Mouse (Mus musculus) cerebellum, adult 8-10 months (tissue): ENCODE measurements around the gene Pfkfb4.

ENCODE experiments used
- DNase-seq: peaks from one replicate; pipeline ENCODE4 v3.0.0; 2022

Gene Pfkfb4

DNA sequence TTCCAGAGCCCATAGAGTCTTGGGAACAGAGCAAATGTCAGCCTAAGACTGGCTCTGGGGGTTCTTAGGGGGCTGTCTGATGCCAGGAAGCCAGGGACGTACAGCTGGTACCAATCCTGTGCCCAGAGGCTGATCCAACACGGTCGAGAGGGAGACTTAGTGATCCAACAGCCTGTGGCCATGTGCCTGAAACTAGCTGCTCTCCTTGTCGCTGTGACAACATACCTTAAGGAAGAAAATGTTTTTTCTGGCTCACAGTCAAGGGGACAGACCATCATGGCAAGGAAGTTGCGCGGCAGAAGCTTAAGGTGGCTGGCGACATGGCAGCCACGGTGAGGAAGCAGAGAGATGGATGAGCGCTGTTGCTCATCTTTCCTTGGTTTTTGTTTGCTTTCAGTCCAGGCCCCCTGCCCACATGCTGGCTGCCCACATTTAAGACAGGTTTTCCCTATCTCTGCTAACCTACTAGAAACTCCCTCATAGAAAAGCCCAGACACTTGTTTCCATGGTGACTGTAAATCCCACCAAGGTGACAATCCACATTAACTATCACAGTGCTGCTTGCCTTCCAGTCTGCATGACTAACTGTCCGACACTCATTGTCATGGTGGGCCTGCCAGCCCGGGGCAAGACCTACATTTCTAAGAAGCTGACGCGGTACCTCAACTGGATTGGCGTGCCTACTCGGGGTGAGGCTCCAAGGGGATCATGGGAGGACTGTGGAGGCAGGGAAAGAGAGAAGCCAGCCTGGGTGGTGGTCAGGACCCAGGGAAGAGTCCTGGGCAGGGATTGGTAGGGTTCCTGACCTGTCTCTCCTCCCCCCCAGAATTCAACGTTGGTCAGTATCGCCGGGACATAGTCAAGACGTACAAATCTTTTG lies 6.9 kb downstream of the Pfkfb4 start:
- DNase-seq: no peak

DNA sequence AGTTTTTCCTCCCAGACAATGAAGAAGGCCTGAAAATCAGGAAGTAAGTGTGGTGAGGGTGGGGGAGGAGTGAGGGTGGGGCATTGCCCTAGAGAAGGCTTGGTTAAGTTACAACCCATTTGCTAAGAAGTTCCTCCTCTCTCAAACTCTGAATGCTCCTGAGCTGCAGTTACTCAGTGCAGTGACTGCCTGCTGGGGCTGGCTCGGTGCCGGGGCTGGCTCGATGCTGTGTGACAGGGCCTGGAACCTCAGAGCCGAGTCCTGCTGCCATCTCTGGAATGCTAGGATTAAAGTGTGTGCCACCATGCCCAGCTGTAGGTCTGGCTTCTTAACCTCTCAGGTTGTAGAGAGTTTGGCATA lies 7.6 kb downstream of the Pfkfb4 start:
- DNase-seq: no peak

DNA sequence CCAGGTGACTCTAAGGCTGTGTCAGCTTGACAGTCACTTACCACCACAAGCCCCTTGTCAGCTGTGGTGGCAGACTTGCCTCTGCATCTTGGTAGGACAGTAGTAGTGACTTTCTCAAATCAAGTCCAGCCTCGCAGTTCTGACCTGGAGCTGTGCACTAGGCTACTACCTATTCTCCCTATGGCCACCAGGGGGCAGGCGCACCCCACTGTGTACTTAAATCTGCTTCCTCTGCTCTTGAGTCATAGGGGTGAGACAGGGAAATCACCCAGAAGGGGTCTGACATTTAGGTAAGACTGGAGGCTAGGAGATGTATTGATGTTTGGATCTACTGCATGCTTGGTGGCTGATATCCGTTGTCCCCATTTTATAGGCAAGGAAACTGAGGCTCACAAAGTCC lies 9.1 kb downstream of the Pfkfb4 start:
- DNase-seq: peak; percentile 62

GRCm38 (mm10) chr9:109003201-109003600 lies 11.6 kb downstream of the Pfkfb4 start:
- no peak for DNase-seq

DNA sequence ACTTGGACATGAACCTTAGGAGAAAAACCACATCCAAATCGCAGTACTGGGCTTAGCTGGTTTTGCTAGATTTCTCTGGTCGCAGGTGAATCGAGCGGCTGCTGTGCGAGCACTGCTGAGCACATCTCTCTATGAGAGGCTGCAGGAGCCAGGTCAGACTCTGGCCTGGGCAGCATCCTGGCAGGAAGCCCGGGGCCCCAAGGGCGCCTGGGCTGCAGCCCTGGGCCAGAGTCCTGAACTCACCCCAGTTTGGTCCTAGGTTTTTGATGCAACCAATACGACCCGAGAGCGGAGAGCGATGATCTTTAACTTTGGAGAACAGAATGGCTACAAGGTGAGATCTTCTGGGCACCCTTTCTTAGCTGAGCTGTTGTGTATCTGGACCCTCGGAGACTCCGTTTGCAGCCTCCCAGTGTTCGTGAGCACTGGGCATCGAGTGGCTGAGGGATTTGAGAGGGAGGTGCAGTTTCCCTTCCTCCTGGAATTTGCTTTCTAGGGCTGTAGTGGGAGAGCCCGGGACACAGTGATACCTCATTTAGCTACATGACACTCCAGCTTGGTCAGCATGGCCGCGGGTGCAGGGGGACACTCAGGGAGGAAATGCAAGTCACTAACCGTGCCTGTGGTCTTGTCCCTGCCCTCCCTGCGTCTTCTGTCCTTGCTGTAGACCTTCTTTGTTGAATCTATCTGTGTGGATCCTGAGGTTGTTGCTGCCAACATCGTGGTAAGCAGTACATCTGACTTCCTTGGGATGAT lies 15.6 kb downstream of the Pfkfb4 start:
- DNase-seq: no peak

GRCm38 (mm10) chr9:109008081-109008480 lies 16.5 kb downstream of the Pfkfb4 start:
- DNase-seq: no peak

GRCm38 (mm10) chr9:109008994-109009635 lies 17.5 kb downstream of the Pfkfb4 start:
- DNase-seq: no peak

GRCm38 (mm10) chr9:109009636-109010315 lies 18.2 kb downstream of the Pfkfb4 start:
- DNase-seq: no peak

DNA sequence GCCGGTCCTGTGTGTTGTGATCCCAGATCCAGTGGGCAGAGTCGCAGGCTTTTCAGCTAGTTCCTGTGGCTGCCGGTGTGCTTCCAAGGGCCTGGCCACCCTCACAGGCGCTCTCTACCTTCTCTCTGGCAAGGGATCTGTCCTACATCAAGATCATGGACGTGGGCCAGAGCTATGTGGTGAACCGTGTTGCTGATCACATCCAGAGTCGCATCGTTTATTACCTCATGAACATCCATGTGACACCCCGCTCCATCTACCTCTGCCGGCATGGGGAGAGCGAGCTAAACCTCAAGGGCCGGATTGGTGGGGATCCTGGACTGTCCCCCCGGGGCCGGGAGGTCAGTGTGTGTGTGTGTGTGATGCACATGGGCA lies 18.7 kb downstream of the Pfkfb4 start:
- no peak for DNase-seq

DNA sequence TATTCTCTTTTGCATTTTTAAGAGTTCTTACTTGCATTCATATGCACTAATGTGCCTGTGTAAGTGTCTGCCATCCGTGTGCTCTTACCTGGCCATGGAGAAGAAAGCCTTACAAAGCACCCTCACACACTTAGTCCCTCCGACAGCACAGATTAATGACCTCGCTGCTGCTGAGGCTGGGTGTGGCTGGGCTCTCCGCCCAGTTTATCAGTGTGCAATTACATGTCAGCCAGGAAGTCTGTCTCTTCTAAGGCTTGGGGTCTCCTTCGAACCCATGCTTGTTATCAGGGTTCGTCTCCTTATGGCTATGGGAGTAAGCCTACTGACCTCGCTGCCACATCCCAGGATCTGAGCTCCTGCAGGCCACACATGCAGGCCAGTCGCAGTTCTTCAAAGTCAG lies 23.8 kb downstream of the Pfkfb4 start:
- no peak for DNase-seq

DNA sequence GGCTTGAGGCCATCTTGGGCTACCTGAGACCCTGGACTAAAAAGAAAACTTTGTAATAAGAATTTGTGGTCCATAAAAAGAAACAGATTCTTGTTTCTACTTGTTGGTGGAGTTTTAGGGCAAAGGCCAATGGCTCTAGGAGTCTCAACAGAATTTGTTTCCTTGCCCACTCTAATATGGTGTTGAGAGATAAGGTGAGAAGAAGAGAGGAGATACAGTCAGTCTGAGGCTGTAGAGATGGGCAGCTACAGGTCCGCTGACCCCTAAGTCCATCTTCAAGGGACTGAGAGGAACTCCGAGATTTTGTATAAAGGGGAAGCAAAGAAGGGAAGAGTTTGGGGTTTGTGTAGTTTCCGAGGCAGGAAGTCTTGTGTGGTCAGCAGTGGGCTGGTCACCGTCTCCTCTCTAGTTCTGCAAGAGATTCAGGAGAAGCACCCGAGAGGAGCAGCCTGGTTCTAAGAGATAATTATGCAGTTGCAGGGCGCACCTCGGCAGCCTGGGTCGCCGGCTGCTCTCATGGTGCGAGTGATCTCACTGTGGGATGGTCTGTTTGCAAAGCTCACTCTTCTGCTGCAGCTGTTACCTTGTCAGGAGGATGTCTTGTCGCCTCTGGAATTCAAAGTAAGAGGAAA lies 25.5 kb downstream of the Pfkfb4 start:
- no peak for DNase-seq

DNA sequence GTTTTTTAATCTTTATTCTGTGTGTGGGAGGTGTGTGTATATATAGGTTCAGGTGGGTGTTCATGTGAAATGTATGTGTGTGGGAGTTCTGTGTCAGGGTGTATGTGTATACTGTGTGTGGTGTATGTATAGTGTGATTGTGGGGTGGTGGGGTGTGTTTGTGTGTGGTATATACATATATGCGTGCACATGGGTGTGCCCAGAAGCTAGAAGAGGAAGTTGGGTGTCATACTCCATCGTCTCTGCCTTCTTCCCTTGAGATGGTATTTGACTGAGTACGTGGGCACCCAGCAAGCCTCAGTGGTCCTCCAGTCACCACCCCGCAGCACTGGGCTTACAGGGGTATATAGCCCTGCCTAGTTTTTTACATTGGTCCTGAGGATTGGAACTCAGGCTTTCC lies 29.9 kb downstream of the Pfkfb4 start:
- DNase-seq: no peak

DNA sequence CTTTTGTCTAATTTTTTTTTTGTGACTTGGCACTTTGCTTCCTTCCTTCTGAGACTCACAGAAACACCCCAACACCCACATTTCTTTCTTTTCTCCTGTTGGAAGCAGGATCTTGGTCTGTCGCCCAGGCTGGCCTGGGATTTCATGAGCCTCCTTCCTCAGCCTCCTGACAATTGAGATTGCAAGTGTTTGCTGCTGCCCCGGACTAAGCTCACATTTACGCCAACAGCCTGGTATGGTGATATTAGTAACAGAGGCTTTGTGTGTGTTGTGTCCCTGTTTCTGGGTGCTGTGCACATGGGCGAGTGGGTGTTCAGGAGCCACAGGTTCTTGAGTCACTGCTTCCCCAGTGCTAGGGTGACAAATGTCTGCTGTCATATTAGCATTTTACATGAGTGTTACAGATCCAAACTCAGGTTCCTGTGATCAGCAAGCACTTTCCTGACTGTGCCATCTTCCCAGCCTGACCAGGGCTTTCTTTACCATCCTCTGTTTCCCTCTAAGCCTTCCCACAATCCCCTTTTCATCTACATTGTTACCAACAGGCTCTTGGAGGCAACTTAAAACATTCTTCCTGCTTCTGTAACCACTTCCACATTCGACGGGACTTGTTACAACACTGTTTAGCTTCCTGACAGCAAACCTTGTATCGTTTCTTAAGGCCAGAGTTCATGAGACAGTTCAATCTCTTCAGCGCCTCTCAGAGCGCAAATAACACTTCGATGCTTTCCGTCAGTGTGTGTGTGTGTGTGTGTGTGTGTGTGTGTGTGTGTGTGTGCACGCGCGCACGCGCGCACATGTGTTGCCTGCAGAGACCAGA lies 31.5 kb downstream of the Pfkfb4 start:
- no peak for DNase-seq

- DNase-seq: no peak
Measured at GRCm38 (mm10) chr9:109027521-109027920, 35.9 kb downstream of the Pfkfb4 start.

DNA sequence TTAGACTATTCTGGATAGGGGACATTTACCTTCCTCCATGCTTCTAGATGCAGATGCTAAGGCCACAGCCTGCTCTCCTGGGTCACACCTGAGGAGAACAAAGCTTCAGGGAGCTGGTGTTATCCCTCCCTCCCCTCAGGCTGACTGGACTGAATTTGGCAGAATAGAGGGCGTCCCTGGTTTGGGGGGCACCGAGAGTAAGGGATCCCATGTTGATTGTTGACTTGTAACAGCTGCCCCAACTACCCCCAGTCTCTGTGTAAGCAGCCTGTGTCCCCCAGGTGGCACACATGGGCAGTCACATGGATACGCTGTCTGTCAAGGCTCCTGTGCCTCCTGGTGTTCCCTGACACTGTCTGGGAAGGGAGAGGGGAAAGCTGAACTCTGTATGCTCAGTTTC lies 36.8 kb downstream of the Pfkfb4 start:
- DNase-seq: no peak

GRCm38 (mm10) chr9:109028919-109029318 lies 37.3 kb downstream of the Pfkfb4 start:
- no peak for DNase-seq

GRCm38 (mm10) chr9:109030312-109030711 lies 38.7 kb downstream of the Pfkfb4 start:
- DNase-seq: no peak

- DNase-seq: no peak
Measured at GRCm38 (mm10) chr9:109031001-109031400, 39.4 kb downstream of the Pfkfb4 start.

DNA sequence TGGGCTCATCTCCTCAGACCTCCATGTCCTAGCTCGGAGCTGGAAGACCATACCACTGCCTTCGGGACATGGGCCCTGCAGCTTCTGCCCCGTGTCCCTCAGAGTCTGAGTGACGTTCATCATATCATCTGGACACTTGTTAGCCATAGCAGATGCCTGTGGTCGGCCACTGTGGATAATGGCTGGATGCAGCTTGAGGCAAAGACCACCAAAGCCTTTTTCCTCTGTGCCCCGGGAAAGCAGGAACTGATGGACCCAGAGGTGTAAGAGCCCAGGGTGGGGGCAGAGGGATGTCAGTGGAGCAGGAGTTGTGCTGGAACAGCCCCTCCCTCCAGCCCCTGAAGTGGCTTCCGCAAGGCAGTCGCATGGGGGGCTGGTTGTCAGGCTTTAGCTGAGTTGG lies 40.1 kb downstream of the Pfkfb4 start:
- DNase-seq: no peak

DNA sequence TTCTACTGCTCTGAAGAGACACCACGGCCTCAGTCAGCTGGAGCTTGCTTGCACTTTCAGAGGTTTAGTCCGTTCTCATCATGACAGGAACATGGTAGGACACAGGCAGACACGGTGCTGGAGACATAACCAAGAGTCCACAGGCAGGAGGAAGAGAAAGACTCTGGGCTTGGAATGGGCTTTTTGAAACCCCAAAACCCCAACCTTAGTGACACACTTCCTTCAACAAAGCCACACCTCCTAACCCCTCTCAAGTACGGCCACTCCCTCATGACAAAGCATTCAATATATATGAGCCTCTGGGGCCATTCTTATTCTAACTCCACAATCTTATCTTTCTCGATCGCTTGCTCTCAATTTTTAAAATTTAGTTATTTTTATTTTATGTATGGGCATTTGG lies 40.9 kb downstream of the Pfkfb4 start:
- DNase-seq: no peak

DNA sequence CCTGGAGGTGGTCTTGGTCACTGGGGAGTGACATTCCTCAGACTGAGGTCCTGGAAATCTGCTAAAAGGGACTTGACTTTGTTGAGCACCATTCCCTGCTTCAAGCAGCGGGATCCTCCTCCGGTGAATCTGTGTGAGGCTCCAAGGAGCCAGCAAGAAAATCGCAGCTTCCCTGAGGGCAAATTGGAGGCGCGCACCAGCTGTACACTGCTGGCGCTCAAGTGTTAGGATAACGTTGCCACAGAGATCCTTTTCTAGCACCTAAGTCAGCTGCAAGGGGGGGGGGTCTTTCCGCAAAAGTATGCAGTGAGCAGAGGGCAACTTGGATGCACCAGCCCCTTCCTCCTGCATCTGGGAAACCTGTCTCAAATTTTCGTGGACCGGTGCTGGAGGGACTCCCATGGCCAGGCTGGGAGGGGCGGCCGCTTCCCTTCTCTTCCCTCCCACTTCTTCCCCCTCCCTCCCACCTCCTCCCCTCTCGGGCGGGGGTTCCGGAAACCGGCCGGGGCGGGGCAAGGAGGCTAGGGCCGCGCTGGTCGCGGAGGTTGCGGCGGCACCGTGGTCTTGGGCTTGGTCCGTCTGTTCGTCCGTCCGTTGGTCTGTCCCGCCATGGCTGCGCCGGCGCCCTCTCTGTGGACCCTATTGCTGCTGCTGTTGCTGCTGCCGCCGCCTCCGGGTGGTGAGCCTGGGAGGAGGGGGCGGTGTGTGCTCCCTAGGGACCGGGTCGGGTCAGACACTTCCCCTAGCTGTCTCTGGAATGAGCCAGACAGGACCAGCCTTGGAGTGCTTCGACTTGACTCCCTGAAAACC lies 46.7 kb downstream of the Pfkfb4 start, which contains the start of gene Shisa5:
Gene Shisa5 (plus strand): TSS at position 480 of the 810 bp plus-strand sequence.
- DNase-seq: no peak
